In genomic region chr10:119031282-119032275, GRCm38 (mm10) we compare ENCODE assay signal across 12 mouse cellular contexts.
DNase-seq lines count a peak whose midpoint lies in the region; ATAC-seq lines count a peak whose summit lies in the region.
"Had no signal": no experiment of that assay in that cellular context is flagged by ENCODE, and none has a peak within 500 bp of the region (broad histone marks: within the 10 kb centered on the region; RNA-seq: fewer than 3 reads in every experiment).

No protein-coding gene starts in this region.

- DNase-seq in frontal cortex, adult 2 months (ENCODE audit: extremely low spot score in 1 of 2, low spot score in 1 of 2), result peak; percentile 57 to 72
- no peak for DNase-seq in frontal cortex, postnatal 10 days (ENCODE audit: low spot score in 2 of 2)
- DNase-seq in right cerebral cortex, postnatal 25 days, result peak; percentile 45
- no peak for DNase-seq in right cerebral cortex, postnatal 4 days
- peak; percentile 45 to 64 for DNase-seq in left cerebral cortex, adult 9 months (ENCODE audit: low spot score in 2 of 2)
- no peak for DNase-seq in cerebellum, postnatal 14 days
- DNase-seq in neural tube, embryonic 10.5 days (ENCODE audit: extremely low spot score, low spot score), result no peak

- H3K27ac ChIP-seq in heart, embryonic 12.5 days (ENCODE audit: poor library complexity, severe bottlenecking), result no peak overlapping the region
- H3K27ac ChIP-seq: embryonic facial prominence, embryonic 12.5 days; liver, embryonic 15.5 days had no signal

- H3K36me3 ChIP-seq in heart, embryonic 12.5 days, result no peaks in the 10 kb centered on the region
- H3K36me3 ChIP-seq: embryonic facial prominence, embryonic 12.5 days; liver, embryonic 15.5 days had no signal

- ATAC-seq in heart, embryonic 12.5 days (ENCODE audit: insufficient number of reproducible peaks, low FRiP score), result no peak
- ATAC-seq: intestine, embryonic 16.5 days; midbrain, embryonic 16.5 days had no signal

- WGBS in heart, embryonic 12.5 days, result 75% methylated on average over 16 of the region's 16 CpGs

- no peak overlapping the region for H3K4me3 ChIP-seq in heart, embryonic 12.5 days
- H3K4me3 ChIP-seq: embryonic facial prominence, embryonic 12.5 days; liver, embryonic 15.5 days had no signal

- no peak overlapping the region for H3K9ac ChIP-seq in heart, embryonic 12.5 days
- H3K9ac ChIP-seq: embryonic facial prominence, embryonic 12.5 days; liver, embryonic 15.5 days had no signal

- H3K4me1 ChIP-seq in heart, embryonic 12.5 days (replicated peaks), result peaks cover 29% of the 10 kb centered on the region
- H3K4me1 ChIP-seq: embryonic facial prominence, embryonic 12.5 days; liver, embryonic 15.5 days had no signal

- H3K9me3 ChIP-seq in heart, embryonic 12.5 days (replicated peaks), result 0 out of 2 replicates have a peak, but pooled peaks cover 3% of the 10 kb centered on the region
- H3K9me3 ChIP-seq: embryonic facial prominence, embryonic 12.5 days; liver, embryonic 15.5 days had no signal

- no peaks in the 10 kb centered on the region for H3K27me3 ChIP-seq in heart, embryonic 12.5 days (replicated peaks)
- H3K27me3 ChIP-seq: embryonic facial prominence, embryonic 12.5 days; liver, embryonic 15.5 days had no signal

- H3K4me2 ChIP-seq in heart, embryonic 12.5 days, result no peak overlapping the region
- H3K4me2 ChIP-seq: embryonic facial prominence, embryonic 12.5 days; liver, embryonic 15.5 days had no signal

Comparison
In these comparisons a context has a peak if more than half of its experiments do, and no peak if none do; other contexts are left out.
1. DNase-seq: peak in frontal cortex, adult 2 months (2 of 2), right cerebral cortex, postnatal 25 days (single experiment) and left cerebral cortex, adult 9 months (2 of 2); none in frontal cortex, postnatal 10 days (0 of 2), right cerebral cortex, postnatal 4 days (single experiment), cerebellum, postnatal 14 days (0 of 2) and neural tube, embryonic 10.5 days (single experiment).